Mouse (Mus musculus) duodenum, adult 2 months (tissue): ENCODE results near the gene Gm21732. TPM values are rescaled to one million over a fixed set of nuclear protein-coding genes. Genes with fewer than 3 reads are reported as not detected.

ENCODE experiments used
- polyA plus RNA-seq: library from polyadenylated mRNA; depleted of rRNA; stranded (reverse); fragments of >200 nt; gene quantifications from 2 replicates; pipeline ENCODE4 v1.2.3, GENCODE M21; 2012; ENCODE audit warnings: low replicate concordance; rRNA removed

Gm21732 gene
- not detected in 2 replicates for polyA plus RNA-seq

GRCm38 (mm10) chrY:38575591-38575990 is at the start of gene Gm21732:
Gm21732 (minus strand) TSS chrY:38575691.

Other genes starting within 250 kb of the Gm21732 start
- not detected in 2 replicates for gene Gm20897, start 73.5 kb downstream of the Gm21732 start, polyA plus RNA-seq